Mouse (Mus musculus) thymus, postnatal 0 days (tissue): ENCODE measurements around the gene Tprgl. TPM values are rescaled to one million over a fixed set of nuclear protein-coding genes. Genes with fewer than 3 reads are reported as not detected.

Experiments
- DNase-seq: peaks from one replicate; pipeline ENCODE4 v3.0.0-alpha.2; 2015; ENCODE audit warnings: low spot score
- polyA plus RNA-seq: library from polyadenylated mRNA; unstranded; fragments of >200 nt; fragmentation: Nextera tagmentation; extraction: Ambion mirVana; gene quantifications from 2 replicates; pipeline ENCODE4 v1.2.1, GENCODE M21; 2015

Tprgl gene
- polyA plus RNA-seq, 1 experiment from 2014 or later: 177 TPM

DNA sequence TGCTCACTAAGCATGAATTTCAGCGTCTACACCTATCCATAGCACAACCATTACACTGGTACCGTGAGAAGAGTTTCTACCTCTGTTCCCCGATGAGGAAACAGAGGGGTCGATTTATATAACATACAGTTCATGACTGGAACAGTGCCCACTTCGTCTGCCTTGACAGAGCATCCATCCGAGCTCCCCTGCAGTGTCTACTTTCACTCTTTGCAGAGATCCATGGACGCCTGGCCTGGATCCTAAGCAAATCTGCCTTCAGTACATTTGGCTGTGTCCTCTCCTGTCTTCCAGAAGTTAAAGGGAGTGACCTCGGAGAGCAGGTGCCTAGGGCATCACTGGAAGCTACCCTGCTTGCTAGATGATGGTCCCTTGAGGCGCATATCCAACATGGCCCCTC is 41.3 kb downstream of the Tprgl start:
- DNase-seq: no peak

DNA sequence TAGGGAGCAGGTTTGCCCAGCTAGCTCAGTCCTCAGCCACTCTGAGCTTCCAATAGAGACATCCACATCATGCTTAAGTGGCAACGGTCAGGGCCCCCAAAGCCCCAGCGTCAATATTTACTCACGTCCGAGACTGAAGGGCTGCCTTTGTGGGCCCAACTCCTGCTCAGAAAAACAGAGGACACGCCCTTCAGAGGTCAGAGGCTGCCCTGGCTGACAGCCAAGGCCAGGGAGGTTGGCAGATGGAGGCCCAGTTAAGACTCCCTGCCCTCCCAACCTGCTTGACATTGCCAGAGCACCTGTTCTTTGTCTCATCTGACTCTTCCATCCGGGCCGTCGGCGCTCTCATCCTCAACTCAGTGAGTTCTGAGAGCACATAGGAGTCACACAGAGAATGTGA is 41.7 kb downstream of the Tprgl start:
- DNase-seq: no peak

DNA sequence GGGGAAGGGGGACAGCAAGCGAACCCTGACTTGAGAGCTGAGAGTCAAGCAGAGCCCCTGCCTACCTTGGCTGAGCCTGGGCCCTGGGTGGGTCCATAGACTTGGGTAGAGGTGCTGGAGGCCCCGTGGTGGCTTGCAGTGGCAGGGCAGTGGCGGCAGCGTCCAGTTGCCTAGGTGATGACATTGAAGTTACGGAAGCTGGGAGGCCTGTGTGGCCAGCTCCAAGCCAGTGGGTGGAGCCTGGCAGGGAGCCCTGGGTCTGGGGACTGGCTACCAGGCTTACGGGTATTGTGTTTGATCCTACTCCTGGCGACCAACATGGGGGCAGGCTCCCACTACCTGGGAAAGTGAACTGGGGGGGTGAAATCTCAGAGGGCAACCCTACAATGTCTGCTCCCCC is 44.0 kb downstream of the Tprgl start:
- DNase-seq: no peak

DNA sequence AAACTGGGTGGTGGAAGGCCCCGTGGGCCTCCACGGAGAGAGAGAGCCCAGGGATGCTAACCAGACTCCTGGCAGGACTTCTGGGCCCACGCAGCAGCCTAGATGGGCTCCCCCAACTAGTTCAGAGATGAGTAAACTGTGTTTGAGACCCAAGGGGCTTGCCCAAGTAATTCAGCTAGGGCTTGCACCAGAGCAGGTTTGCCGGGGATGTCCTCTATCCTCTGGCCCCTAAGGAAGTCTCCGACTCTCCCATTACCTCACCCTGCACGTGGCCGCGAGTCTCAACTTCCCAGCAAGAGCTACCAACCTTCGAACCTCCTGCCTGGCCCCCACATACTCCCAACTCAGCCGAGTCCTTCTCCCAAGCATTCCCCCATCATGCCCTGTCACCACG is 50.6 kb downstream of the Tprgl start:
- DNase-seq: no peak

DNA sequence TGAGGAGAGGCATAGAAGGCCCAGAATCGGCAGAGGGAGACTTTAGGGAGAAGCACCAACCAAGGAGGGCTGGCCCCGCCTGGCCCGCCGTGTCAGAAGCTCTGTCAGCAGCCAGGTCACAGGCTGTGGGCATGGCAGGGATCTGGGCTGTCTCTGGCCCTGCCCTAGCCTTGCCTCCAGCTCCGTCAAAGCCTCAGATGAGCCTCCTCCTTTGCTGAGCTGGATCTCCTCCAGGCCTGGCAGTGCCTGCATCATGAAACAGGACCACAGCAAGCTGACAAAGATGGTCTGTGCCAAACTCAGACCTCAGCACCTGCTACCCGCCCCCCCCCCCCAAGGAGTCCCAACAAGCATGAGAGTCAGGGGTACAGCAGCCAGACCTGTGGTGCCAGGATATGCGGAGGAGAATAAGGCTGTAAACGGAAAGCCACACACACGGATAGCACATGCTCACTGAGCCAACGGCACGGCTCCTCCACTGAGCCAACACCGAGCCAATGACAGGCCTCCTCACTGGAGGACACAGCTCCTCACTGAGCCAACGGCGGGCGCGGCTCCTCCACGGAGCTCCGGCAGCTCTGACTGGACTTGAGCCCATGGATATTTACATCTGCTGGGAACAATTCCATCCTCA is 51.1 kb downstream of the Tprgl start:
- DNase-seq: no peak

Other genes with a start within 250 kb of the Tprgl start
- gene A430005L14Rik, start 203.4 kb downstream of the Tprgl start, polyA plus RNA-seq: 56.2 and 58.1 TPM in 2 replicates
- gene Dffb, start 185.5 kb downstream of the Tprgl start, polyA plus RNA-seq: 23.3 and 25.5 TPM in 2 replicates
- gene Cep104, start 185.5 kb downstream of the Tprgl start, polyA plus RNA-seq: 11.5 and 11.7 TPM in 2 replicates
- 18.7 and 24.4 TPM in 2 replicates for gene Lrrc47, start 148.9 kb downstream of the Tprgl start, polyA plus RNA-seq
- gene Smim1, start 134.4 kb downstream of the Tprgl start, polyA plus RNA-seq: 8.8 and 11.7 TPM in 2 replicates
- 0.05 TPM in 1 of 2 replicates, not detected in the other for gene Ccdc27, start 118.0 kb downstream of the Tprgl start, polyA plus RNA-seq
- gene Trp73, start 20.5 kb downstream of the Tprgl start, polyA plus RNA-seq: 0.55 and 0.76 TPM in 2 replicates
- gene Wrap73, start 18.3 kb downstream of the Tprgl start, polyA plus RNA-seq: 37.0 and 38.8 TPM in 2 replicates
- gene Megf6, start 10.1 kb upstream of the Tprgl start, polyA plus RNA-seq: 14.8 and 17.0 TPM in 2 replicates
- 18.2 and 19.5 TPM in 2 replicates for gene Arhgef16, start 141.0 kb upstream of the Tprgl start, polyA plus RNA-seq
- gene B230104I21Rik, start 175.5 kb upstream of the Tprgl start, polyA plus RNA-seq: not detected in 2 replicates